Mouse (Mus musculus) embryonic fibroblast, embryonic 13.5 days (primary cell): ENCODE results near the gene Sat2.

Source experiments
- CTCF ChIP-seq: IDR thresholded peaks from 2 replicates; pipeline ENCODE4 v1.5.1; 2011; ENCODE audit warnings: mild to moderate bottlenecking, control low read depth, low read length, moderate library complexity, borderline replicate concordance; ENCODE audit not compliant: insufficient read depth
- POLR2A ChIP-seq: IDR thresholded peaks from 2 replicates; pipeline ENCODE4 v1.6.1; 2011; ENCODE audit warnings: low read depth, mild to moderate bottlenecking, control low read depth, low read length, moderate library complexity

DNA sequence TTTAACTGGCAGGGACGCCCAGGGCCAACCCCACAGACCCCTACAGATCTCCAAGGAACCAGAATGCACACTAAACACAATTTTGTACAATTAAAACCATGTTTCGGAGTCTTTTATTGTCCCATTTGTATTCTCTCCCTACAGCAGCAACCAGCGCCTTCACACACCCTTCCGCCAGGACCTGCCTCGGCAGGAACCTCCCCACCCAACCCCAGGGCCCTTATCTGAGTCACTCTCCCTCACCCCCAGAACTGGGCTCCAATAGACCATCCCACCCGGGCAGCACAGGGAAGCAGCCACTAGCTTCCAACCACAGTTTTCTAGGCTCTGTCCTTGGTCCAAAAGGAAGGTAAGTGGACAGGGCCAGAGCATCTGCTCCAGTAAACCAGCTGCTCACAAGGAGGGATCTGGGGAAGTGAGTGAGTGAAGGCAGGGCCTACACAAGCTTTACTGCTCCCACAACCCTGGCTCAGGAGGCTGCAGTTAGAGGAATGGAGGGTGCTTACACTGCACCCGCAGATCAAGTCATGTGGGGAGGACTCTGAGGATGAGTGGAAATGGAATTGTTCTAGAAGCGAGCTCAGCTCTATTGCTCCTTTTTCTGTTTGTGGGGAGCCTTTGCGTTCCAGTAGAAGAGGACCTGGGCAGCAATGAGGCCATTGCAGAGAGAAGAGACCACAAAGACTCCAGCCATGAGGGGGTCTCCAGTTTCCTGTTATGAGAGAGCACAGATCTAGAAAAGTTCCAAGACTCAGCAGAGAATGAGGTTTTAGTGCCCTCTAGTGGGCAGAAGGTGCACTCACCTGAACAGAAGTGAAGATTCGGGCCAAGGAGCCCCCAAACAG is 35.0 kb downstream of the Sat2 start:
- TF ChIP-seq POLR2A (no peak), CTCF (0 out of 2 replicates have a peak, but pooled peaks have one; percentile 22)
